Mouse (Mus musculus): ENCODE results near the gene Ifit1. TPM values are rescaled to one million over a fixed set of nuclear protein-coding genes. Genes with fewer than 3 reads are reported as not detected.

Gene Ifit1
- 57.9 TPM for polyA plus RNA-seq (2017; shearing (Covaris generic))

DNA sequence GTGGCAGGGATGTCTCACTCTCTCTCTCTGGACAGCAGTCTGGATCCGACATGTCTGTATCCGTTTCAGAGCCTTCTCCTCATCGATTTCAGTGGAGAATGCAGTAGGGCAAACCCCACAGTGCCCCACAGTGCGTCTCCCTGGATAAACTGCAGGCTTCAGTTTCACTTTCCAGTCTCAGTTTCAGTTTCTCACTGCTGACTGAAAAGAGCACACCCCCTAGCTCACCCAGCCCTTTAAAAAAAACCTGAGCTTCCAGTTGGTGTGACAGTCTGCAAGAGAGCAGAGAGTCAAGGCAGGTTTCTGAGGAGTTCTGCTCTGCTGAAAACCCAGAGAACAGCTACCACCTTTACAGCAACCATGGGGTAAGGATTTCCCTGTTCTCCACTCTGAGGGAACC, at the start of gene Ifit1, which contains the start of gene Ifit1bl2:
TSS of gene Ifit1 (plus strand) at position 249 of the 400 bp plus-strand sequence.
TSS of gene Ifit1bl2 (minus strand) at position 121 of the 400 bp plus-strand sequence.

GRCm38 (mm10) chr19:34601888-34602287, 38.8 kb upstream of the Ifit1 start, which contains the start of gene Ifit1bl1:
TSS of gene Ifit1bl1 (minus strand) at chr19:34601956.

GRCm38 (mm10) chr19:34607237-34608051, 33.2 kb upstream of the Ifit1 start, which contains the start of gene Ifit3b:
TSS of gene Ifit3b (plus strand) at chr19:34607970.

Other genes starting within 250 kb of the Ifit1 start
- not detected for gene Ch25h, start 165.7 kb upstream of the Ifit1 start, polyA plus RNA-seq (2017; shearing (Covaris generic))
- gene Lipa, start 113.4 kb upstream of the Ifit1 start, polyA plus RNA-seq (2017; shearing (Covaris generic)): 116 TPM
- 43.5 TPM for gene Ifit2, start 90.2 kb upstream of the Ifit1 start, polyA plus RNA-seq (2017; shearing (Covaris generic))
- gene Ifit3, start 57.3 kb upstream of the Ifit1 start, polyA plus RNA-seq (2017; shearing (Covaris generic)): 51.8 TPM
- gene Ifit1bl1, start 38.9 kb upstream of the Ifit1 start, polyA plus RNA-seq (2017; shearing (Covaris generic)): 109 TPM
- 8.1 TPM for gene Ifit3b, start 32.9 kb upstream of the Ifit1 start, polyA plus RNA-seq (2017; shearing (Covaris generic))
- gene Ifit1bl2, start 128 bp upstream of the Ifit1 start, polyA plus RNA-seq (2017; shearing (Covaris generic)): 2.2 TPM
- gene Slc16a12, start 106.4 kb downstream of the Ifit1 start, polyA plus RNA-seq (2017; shearing (Covaris generic)): not detected
- gene Pank1, start 238.6 kb downstream of the Ifit1 start, polyA plus RNA-seq (2017; shearing (Covaris generic)): 0.36 TPM

Measured in CD4-positive, CD25-positive, alpha-beta regulatory T cell, adult 9 weeks (primary cell).